Mouse (Mus musculus) right cerebral cortex, adult 18-20 months (tissue): ENCODE measurements around the gene Tbcd.

Experiments
- DNase-seq: peaks from one replicate; pipeline ENCODE4 v3.0.0; 2022; ENCODE audit warnings: mixed read lengths

Gene Tbcd

GRCm38 (mm10) chr11:121451753-121452635, at the start of gene Tbcd:
Gene Tbcd (plus strand): TSS chr11:121451949.
- peak; percentile 96 for DNase-seq

- peak; percentile 74 for DNase-seq
Measured at GRCm38 (mm10) chr11:121407366-121408155, 44.2 kb upstream of the Tbcd start.

- no peak for DNase-seq
Measured at GRCm38 (mm10) chr11:121414762-121415161, 37.0 kb upstream of the Tbcd start.

GRCm38 (mm10) chr11:121415351-121415750, 36.4 kb upstream of the Tbcd start:
- DNase-seq, result no peak

GRCm38 (mm10) chr11:121417971-121418370, 33.8 kb upstream of the Tbcd start:
- no peak for DNase-seq

- DNase-seq, result peak; percentile 60
Measured at GRCm38 (mm10) chr11:121418932-121419331, 32.8 kb upstream of the Tbcd start.

- no peak for DNase-seq
Measured at GRCm38 (mm10) chr11:121420379-121420778, 31.4 kb upstream of the Tbcd start.

- DNase-seq, result peak; percentile 100
Measured at GRCm38 (mm10) chr11:121420830-121421552, 30.8 kb upstream of the Tbcd start, which contains the start of gene Fn3krp. Gene Fn3krp (plus strand): TSS chr11:121421401.

GRCm38 (mm10) chr11:121421553-121422173, 30.1 kb upstream of the Tbcd start:
- DNase-seq, result no peak

- DNase-seq, result no peak
Measured at GRCm38 (mm10) chr11:121433397-121433796, 18.4 kb upstream of the Tbcd start.

GRCm38 (mm10) chr11:121434156-121435155, 17.3 kb upstream of the Tbcd start, which contains the start of gene Fn3k:
Gene Fn3k (plus strand): TSS chr11:121434913.
- peak; percentile 98 for DNase-seq

- no peak for DNase-seq
Measured at GRCm38 (mm10) chr11:121437236-121437635, 14.5 kb upstream of the Tbcd start.

GRCm38 (mm10) chr11:121439686-121440292, 12.0 kb upstream of the Tbcd start:
- DNase-seq, result no peak

GRCm38 (mm10) chr11:121441653-121442052, 10.1 kb upstream of the Tbcd start:
- no peak for DNase-seq

- DNase-seq, result no peak
Measured at GRCm38 (mm10) chr11:121442076-121442475, 9.7 kb upstream of the Tbcd start.

- no peak for DNase-seq
Measured at GRCm38 (mm10) chr11:121451216-121451726, 478 bp upstream of the Tbcd start.

GRCm38 (mm10) chr11:121457874-121458273, 6.1 kb downstream of the Tbcd start:
- DNase-seq, result no peak

GRCm38 (mm10) chr11:121467408-121467807, 15.7 kb downstream of the Tbcd start:
- DNase-seq, result no peak

GRCm38 (mm10) chr11:121474831-121475230, 23.1 kb downstream of the Tbcd start:
- DNase-seq, result no peak

- peak; percentile 66 for DNase-seq
Measured at GRCm38 (mm10) chr11:121475699-121476415, 24.1 kb downstream of the Tbcd start.
